11 mouse cellular contexts compared by ENCODE assay signal in genomic region chr2:105680999-105681710, GRCm38 (mm10). TPM values are rescaled to one million over a fixed set of nuclear protein-coding genes. Genes with fewer than 3 reads are reported as not detected.
DNase-seq lines count a peak whose midpoint lies in the region; ATAC-seq lines count a peak whose summit lies in the region.
"Had no signal": no experiment of that assay in that cellular context is flagged by ENCODE, and none has a peak within 500 bp of the region (broad histone marks: within the 10 kb centered on the region; RNA-seq: fewer than 3 reads in every experiment).

No protein-coding gene starts in this region.

- no peaks in the 10 kb centered on the region for H3K36me3 ChIP-seq in megakaryocyte, embryonic 14.5 days (replicated peaks; ENCODE audit: low read length)
- H3K36me3 ChIP-seq in forebrain, embryonic 11.5 days (ENCODE audit: control insufficient read depth, insufficient read depth, low read length): peaks cover 4% of the 10 kb centered on the region
- no peaks in the 10 kb centered on the region for H3K36me3 ChIP-seq in limb, embryonic 11.5 days (ENCODE audit: control insufficient read depth, insufficient read depth, low read length)
- no peaks in the 10 kb centered on the region for H3K36me3 ChIP-seq in liver, embryonic 12.5 days
- H3K36me3 ChIP-seq: lung, embryonic 15.5 days had no signal

- peak overlapping the region; percentile 98 for H3K9ac ChIP-seq in forebrain, embryonic 11.5 days (ENCODE audit: low read length)
- no peak overlapping the region for H3K9ac ChIP-seq in limb, embryonic 11.5 days (ENCODE audit: low read length)
- H3K9ac ChIP-seq in liver, embryonic 12.5 days: no peak overlapping the region
- H3K9ac ChIP-seq: lung, embryonic 15.5 days had no signal

- peak overlapping the region; percentile 86 for H3K27ac ChIP-seq in forebrain, embryonic 11.5 days (ENCODE audit: low read depth, low read length)
- no peak overlapping the region for H3K27ac ChIP-seq in limb, embryonic 11.5 days (replicated peaks; ENCODE audit: low read depth, low read length)
- no peak overlapping the region for H3K27ac ChIP-seq in liver, embryonic 12.5 days
- H3K27ac ChIP-seq: lung, embryonic 15.5 days had no signal

- H3K27me3 ChIP-seq in megakaryocyte, embryonic 14.5 days (replicated peaks): peaks cover 95% of the 10 kb centered on the region
- peaks cover 18% of the 10 kb centered on the region for H3K27me3 ChIP-seq in forebrain, embryonic 11.5 days (ENCODE audit: control insufficient read depth, insufficient read depth, low read length)
- peaks cover 94% of the 10 kb centered on the region for H3K27me3 ChIP-seq in limb, embryonic 11.5 days (ENCODE audit: control insufficient read depth, insufficient read depth, low read length)
- H3K27me3 ChIP-seq in liver, embryonic 12.5 days (replicated peaks): peaks cover 97% of the 10 kb centered on the region

- peak; percentile 79 for DNase-seq in forebrain, embryonic 11.5 days (ENCODE audit: low spot score)
- DNase-seq in limb, embryonic 11.5 days (ENCODE audit: low spot score): peak; percentile 72
- DNase-seq in gastrocnemius, postnatal 25 days: no peak
- DNase-seq in left cerebral cortex, postnatal 14 days (ENCODE audit: low spot score in 2 of 2): no peak
- no peak for DNase-seq in gastrocnemius, postnatal 4 days (ENCODE audit: low spot score in 2 of 2)
- DNase-seq: adrenal gland, postnatal 36 days; kidney, postnatal 10 days had no signal

- H3K4me3 ChIP-seq in megakaryocyte, embryonic 14.5 days (replicated peaks): peak overlapping the region; percentile 57
- H3K4me3 ChIP-seq in forebrain, embryonic 11.5 days (ENCODE audit: low read depth, low read length): peak overlapping the region; percentile 84
- H3K4me3 ChIP-seq in limb, embryonic 11.5 days (ENCODE audit: low read depth, low read length): no peak overlapping the region
- H3K4me3 ChIP-seq in liver, embryonic 12.5 days: no peak overlapping the region

- peaks cover 43% of the 10 kb centered on the region for H3K4me1 ChIP-seq in megakaryocyte, embryonic 14.5 days
- H3K4me1 ChIP-seq in forebrain, embryonic 11.5 days (replicated peaks; ENCODE audit: control insufficient read depth, insufficient read depth, low read length): peaks cover 22% of the 10 kb centered on the region
- peaks cover 6% of the 10 kb centered on the region for H3K4me1 ChIP-seq in limb, embryonic 11.5 days (ENCODE audit: control insufficient read depth, insufficient read depth, low read length)
- peaks cover 12% of the 10 kb centered on the region for H3K4me1 ChIP-seq in liver, embryonic 12.5 days

- intact Hi-C loops in left cerebral cortex, postnatal 14 days (cut with DNase I): loop anchor here (10.0 kb wide), 1 partner anchor 514 kb away; no protein-coding TSS in a partner anchor

- WGBS in forebrain, embryonic 11.5 days: 2% methylated on average over 30 of the region's 30 CpGs
- under 1% methylated on average over 30 of the region's 30 CpGs for WGBS in limb, embryonic 11.5 days
- 4% methylated on average over 30 of the region's 30 CpGs for WGBS in liver, embryonic 12.5 days (ENCODE audit: insufficient replicate concordance)

- H3K9me3 ChIP-seq in megakaryocyte, embryonic 14.5 days: peaks cover 12% of the 10 kb centered on the region
- H3K9me3 ChIP-seq in forebrain, embryonic 11.5 days (ENCODE audit: control insufficient read depth, low read length): no peaks in the 10 kb centered on the region
- H3K9me3 ChIP-seq in limb, embryonic 11.5 days (ENCODE audit: control insufficient read depth, low read length): no peaks in the 10 kb centered on the region
- H3K9me3 ChIP-seq in liver, embryonic 12.5 days (replicated peaks): no peaks in the 10 kb centered on the region
- H3K9me3 ChIP-seq: lung, embryonic 15.5 days had no signal

- H3K4me2 ChIP-seq in forebrain, embryonic 11.5 days (ENCODE audit: low read depth, low read length, severe bottlenecking): peak overlapping the region; percentile 93
- H3K4me2 ChIP-seq in limb, embryonic 11.5 days (ENCODE audit: low read depth, severe bottlenecking): no peak overlapping the region
- H3K4me2 ChIP-seq in liver, embryonic 12.5 days: no peak overlapping the region
- H3K4me2 ChIP-seq: lung, embryonic 15.5 days had no signal

- no peak for ATAC-seq in megakaryocyte, adult 5-6 weeks (ENCODE audit: poor library complexity, severe bottlenecking)
- no peak for ATAC-seq in forebrain, embryonic 11.5 days (replicated peaks; ENCODE audit: low FRiP score)
- 0 out of 2 replicates have a peak, but pooled peaks have one; percentile 37 for ATAC-seq in limb, embryonic 11.5 days (ENCODE audit: insufficient number of reproducible peaks, low FRiP score, low TSS enrichment, low read depth)
- no peak for ATAC-seq in liver, embryonic 12.5 days

RNA-seq across cellular contexts. Expression of gene Pax6, which starts 12.5 kb away (rescaled TPM):
- 0.15 TPM in 1 of 2 replicates, not detected in the other for polyA plus RNA-seq in megakaryocyte, embryonic 14.5 days (2012; ENCODE audit: insufficient read depth, low replicate concordance)
- not detected in 2 replicates for total RNA-seq in megakaryocyte, adult 5-6 weeks (2015)
- not detected in 2 replicates for total RNA-seq in megakaryocyte, adult 5-6 weeks (2017)
- 97.2 and 103 TPM in 2 replicates for polyA plus RNA-seq in forebrain, embryonic 11.5 days (2014; fragmentation: Nextera tagmentation; extraction: Ambion mirVana)
- 0.11 and 0.23 TPM in 2 replicates for polyA plus RNA-seq in limb, embryonic 11.5 days (2014; fragmentation: Nextera tagmentation; extraction: Ambion mirVana)
- total RNA-seq in gastrocnemius, postnatal 25 days (2021): not detected
- 1 to 10 TPM; 5.2 to 8.1 TPM for total RNA-seq in left cerebral cortex, postnatal 14 days (2021)
- 0.05 TPM in 1 of 2 replicates, not detected in the other for polyA plus RNA-seq in liver, embryonic 12.5 days (2016; fragmentation: Nextera tagmentation; extraction: Ambion mirVana)
- total RNA-seq in gastrocnemius, postnatal 4 days (2021): not detected
- total RNA-seq: adrenal gland, postnatal 36 days had no signal
- polyA plus RNA-seq: lung, embryonic 15.5 days had no signal

Comparison
In these comparisons a context has a peak if more than half of its experiments do, and no peak if none do; other contexts are left out.
1. H3K4me3 ChIP-seq: peak in megakaryocyte, embryonic 14.5 days (single experiment) and forebrain, embryonic 11.5 days (single experiment); none in limb, embryonic 11.5 days (single experiment) and liver, embryonic 12.5 days (single experiment).
2. DNase-seq: peak in forebrain, embryonic 11.5 days (single experiment) and limb, embryonic 11.5 days (single experiment); none in gastrocnemius, postnatal 25 days (single experiment), left cerebral cortex, postnatal 14 days (0 of 2) and gastrocnemius, postnatal 4 days (0 of 2).
3. RNA of gene Pax6, which starts 12.5 kb away (total RNA-seq): 5.2 to 8.1 TPM in left cerebral cortex, postnatal 14 days; not detected in gastrocnemius, postnatal 4 days, not detected in megakaryocyte, adult 5-6 weeks and not detected in gastrocnemius, postnatal 25 days; every median in the first group is over 4 times any median in the second.